Mouse (Mus musculus) embryonic facial prominence, embryonic 11.5 days (tissue): ENCODE measurements at regions not wholly inside any gene's neighbourhood (a gene's known extent, or its start where the extent isn't known, plus 50 kb on each side); places are given as distances from the start of the nearest gene placed in this dataset.

Experiments
- ATAC-seq: fragments of 200-750 bp; cut with Nextera tagmentation; replicated peaks from 2 replicates; pipeline ENCODE4 v1.8.0; 2017; ENCODE audit warnings: low read depth; ENCODE audit not compliant: insufficient number of reproducible peaks, low FRiP score, low TSS enrichment
- DNase-seq: peaks from one replicate; pipeline ENCODE4 v3.0.0-alpha.2; 2015; ENCODE audit warnings: low spot score
- H3K27ac ChIP-seq: fragments of 300-500 bp; sonication (generic); replicated peaks from 2 replicates; pipeline ENCODE4 v1.5.1; 2014; ENCODE audit warnings: mild to moderate bottlenecking, low read depth, low read length, control low read depth
- H3K27me3 ChIP-seq: fragments of 300-500 bp; sonication (generic); 2 replicates; pipeline ENCODE4 v1.6.1; 2014; ENCODE audit warnings: mild to moderate bottlenecking, low read length, moderate library complexity, mixed read lengths; ENCODE audit not compliant: control insufficient read depth, insufficient read depth
- H3K36me3 ChIP-seq: fragments of 300-500 bp; sonication (generic); replicated peaks from 2 replicates; pipeline ENCODE4 v1.6.1; 2014; ENCODE audit warnings: low read depth, mild to moderate bottlenecking, low read length, moderate library complexity, mixed read lengths; ENCODE audit not compliant: control insufficient read depth, insufficient read depth
- H3K4me1 ChIP-seq: fragments of 300-500 bp; sonication (generic); 2 replicates; pipeline ENCODE4 v1.6.1; 2014; ENCODE audit warnings: low read length, mixed read lengths; ENCODE audit not compliant: control insufficient read depth, insufficient read depth
- H3K4me2 ChIP-seq: fragments of 300-500 bp; sonication (generic); 2 replicates; pipeline ENCODE4 v1.6.1; 2014; ENCODE audit warnings: low read depth, mild to moderate bottlenecking, control low read depth, low read length, moderate library complexity
- H3K4me3 ChIP-seq: fragments of 300-500 bp; sonication (generic); 2 replicates; pipeline ENCODE4 v1.5.1; 2014; ENCODE audit warnings: low read depth, low read length, control low read depth
- H3K9ac ChIP-seq: fragments of 300-500 bp; sonication (generic); replicated peaks from 2 replicates; pipeline ENCODE4 v1.6.1; 2014; ENCODE audit warnings: mild to moderate bottlenecking, control low read depth, low read length
- H3K9me3 ChIP-seq: fragments of 300-500 bp; sonication (generic); replicated peaks from 2 replicates; pipeline ENCODE4 v1.6.1; 2016; ENCODE audit warnings: mild to moderate bottlenecking, low read length, inconsistent platforms, mixed read lengths; ENCODE audit not compliant: control insufficient read depth
- WGBS: fragments of 180-500 bp; shearing (Covaris S2); extraction: QIAGEN DNeasy Blood & Tissue Kit; methylation state at CpG from one replicate; pipeline ENCODE4 v1.1.7; 2014; 5-methylcytosine and 5-hydroxymethylcytosine counted together

GRCm38 (mm10) chr14:74219761-74220160 is 420.9 kb upstream of the Htr2a start:
- ATAC-seq = no peak
- 91% methylated on average over 3 of the region's 3 CpGs for WGBS

DNA sequence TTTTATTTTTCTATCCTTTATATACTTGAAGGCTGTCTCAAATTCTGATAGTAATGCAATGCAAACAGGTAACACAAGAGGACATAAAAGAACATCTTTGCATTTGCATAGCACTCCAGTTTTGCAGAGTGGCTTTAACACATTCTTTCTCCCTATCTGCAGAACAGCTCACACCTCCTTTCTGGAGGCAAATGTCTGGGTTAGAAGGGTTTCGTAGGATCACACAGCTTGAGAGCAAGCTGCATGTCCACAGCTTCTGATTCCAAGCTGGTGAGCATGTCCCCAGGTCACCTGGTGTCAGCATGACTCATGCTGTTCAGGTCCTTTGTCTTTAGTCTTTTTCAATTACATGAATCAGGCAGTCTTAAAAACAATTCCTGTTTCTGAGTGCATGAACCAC is 418.5 kb upstream of the Htr2a start:
- Histone ChIP-seq H3K4me3 (no peak overlapping the region), H3K36me3 (no peaks in the 10 kb centered on the region), H3K9me3 (no peaks in the 10 kb centered on the region), H3K4me2 (no peak overlapping the region), H3K27ac (no peak overlapping the region), H3K27me3 (no peaks in the 10 kb centered on the region), H3K4me1 (no peaks in the 10 kb centered on the region), H3K9ac (no peak overlapping the region)
- ATAC-seq = no peak
- DNase-seq = no peak
- WGBS = 60% methylated on average over 1 of the region's 1 CpGs

More at GRCm38 (mm10) chr14:74219761-74220160, 420.9 kb upstream of the Htr2a start:
- H3K9me3 ChIP-seq = no peaks in the 10 kb centered on the region
- no peak for DNase-seq
- H3K4me1 ChIP-seq = no peaks in the 10 kb centered on the region
- H3K27ac ChIP-seq = no peak overlapping the region
- no peaks in the 10 kb centered on the region for H3K36me3 ChIP-seq
- no peak overlapping the region for H3K4me3 ChIP-seq
- no peak overlapping the region for H3K9ac ChIP-seq
- H3K27me3 ChIP-seq = no peaks in the 10 kb centered on the region
- no peak overlapping the region for H3K4me2 ChIP-seq

GRCm38 (mm10) chr14:74229560-74230187 is 411.0 kb upstream of the Htr2a start:
- no peak for DNase-seq
- Histone ChIP-seq H3K27ac (no peak overlapping the region), H3K9ac (no peak overlapping the region), H3K4me1 (no peaks in the 10 kb centered on the region), H3K4me3 (no peak overlapping the region), H3K27me3 (no peaks in the 10 kb centered on the region), H3K36me3 (no peaks in the 10 kb centered on the region), H3K4me2 (no peak overlapping the region), H3K9me3 (no peaks in the 10 kb centered on the region)
- WGBS = 75% methylated on average over 5 of the region's 5 CpGs
- no peak for ATAC-seq

GRCm38 (mm10) chr14:74240212-74240611 is 400.4 kb upstream of the Htr2a start:
- no peak overlapping the region for H3K27ac ChIP-seq
- no peaks in the 10 kb centered on the region for H3K9me3 ChIP-seq
- ATAC-seq (no peak), DNase-seq (no peak)
- WGBS = 60% methylated on average over 2 of the region's 2 CpGs
- H3K4me2 ChIP-seq = no peak overlapping the region
- no peak overlapping the region for H3K9ac ChIP-seq
- H3K36me3 ChIP-seq = no peaks in the 10 kb centered on the region
- no peak overlapping the region for H3K4me3 ChIP-seq
- no peaks in the 10 kb centered on the region for H3K4me1 ChIP-seq
- H3K27me3 ChIP-seq = no peaks in the 10 kb centered on the region

DNA sequence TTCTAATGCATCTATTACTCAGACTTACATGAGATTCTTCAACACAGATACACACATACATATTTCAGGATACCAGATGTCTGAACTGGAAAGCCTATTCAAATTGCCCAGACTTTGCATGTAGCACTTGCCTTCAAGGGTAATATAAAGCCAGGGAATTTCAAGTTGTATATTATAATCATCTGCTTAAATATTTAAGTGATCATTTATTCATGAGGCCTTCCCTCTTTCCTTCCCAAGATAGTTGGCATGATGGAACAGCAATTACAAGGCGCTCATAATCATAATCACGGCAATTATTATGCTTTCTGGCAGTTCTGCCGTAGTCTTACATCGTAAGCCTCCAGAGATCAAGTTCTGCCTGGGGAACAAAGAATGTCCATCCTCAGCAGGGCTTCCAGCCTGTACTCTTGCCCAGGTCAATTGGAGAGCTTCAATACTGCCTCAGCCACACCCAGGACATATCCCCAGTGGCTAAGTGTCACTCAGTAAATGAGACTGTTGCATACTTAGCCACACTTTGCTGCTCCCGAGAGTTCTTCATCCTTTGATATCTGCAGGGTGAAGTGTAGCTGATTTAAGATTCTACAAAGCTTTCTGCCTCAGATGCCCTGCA is 391.3 kb upstream of the Htr2a start:
- ATAC-seq (no peak), DNase-seq (no peak)
- H3K9ac ChIP-seq = no peak overlapping the region
- H3K4me3 ChIP-seq = no peak overlapping the region
- H3K27ac ChIP-seq = no peak overlapping the region
- H3K4me2 ChIP-seq = no peak overlapping the region
- 84% methylated on average over 5 of the region's 5 CpGs for WGBS
- no peaks in the 10 kb centered on the region for H3K36me3 ChIP-seq
- H3K4me1 ChIP-seq = no peaks in the 10 kb centered on the region
- no peaks in the 10 kb centered on the region for H3K27me3 ChIP-seq
- no peaks in the 10 kb centered on the region for H3K9me3 ChIP-seq

DNA sequence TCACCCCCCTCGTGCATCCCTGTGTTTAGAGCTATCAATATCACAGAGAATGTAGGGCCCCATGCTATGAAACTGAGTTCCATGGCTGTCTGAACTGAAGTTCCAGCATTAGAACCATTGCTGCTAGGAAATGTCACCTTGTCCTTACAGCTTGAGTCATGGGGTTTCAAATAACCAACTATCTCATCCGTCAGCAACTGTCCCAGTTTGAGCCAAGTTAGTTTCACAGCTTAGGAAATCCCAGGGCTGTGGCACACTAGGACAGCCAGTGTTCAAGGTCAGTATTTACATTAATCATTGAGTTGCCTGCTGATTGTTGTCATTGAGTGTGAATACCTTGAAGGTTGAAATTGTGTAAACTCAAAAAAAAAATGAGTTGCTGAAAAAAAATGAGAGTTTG is 390.6 kb upstream of the Htr2a start:
- ATAC-seq = no peak
- Histone ChIP-seq H3K4me3 (no peak overlapping the region), H3K4me2 (no peak overlapping the region), H3K9ac (no peak overlapping the region), H3K27me3 (no peaks in the 10 kb centered on the region), H3K4me1 (no peaks in the 10 kb centered on the region), H3K36me3 (no peaks in the 10 kb centered on the region), H3K27ac (no peak overlapping the region), H3K9me3 (no peaks in the 10 kb centered on the region)
- DNase-seq = no peak
- WGBS = 74% methylated on average over 2 of the region's 2 CpGs

DNA sequence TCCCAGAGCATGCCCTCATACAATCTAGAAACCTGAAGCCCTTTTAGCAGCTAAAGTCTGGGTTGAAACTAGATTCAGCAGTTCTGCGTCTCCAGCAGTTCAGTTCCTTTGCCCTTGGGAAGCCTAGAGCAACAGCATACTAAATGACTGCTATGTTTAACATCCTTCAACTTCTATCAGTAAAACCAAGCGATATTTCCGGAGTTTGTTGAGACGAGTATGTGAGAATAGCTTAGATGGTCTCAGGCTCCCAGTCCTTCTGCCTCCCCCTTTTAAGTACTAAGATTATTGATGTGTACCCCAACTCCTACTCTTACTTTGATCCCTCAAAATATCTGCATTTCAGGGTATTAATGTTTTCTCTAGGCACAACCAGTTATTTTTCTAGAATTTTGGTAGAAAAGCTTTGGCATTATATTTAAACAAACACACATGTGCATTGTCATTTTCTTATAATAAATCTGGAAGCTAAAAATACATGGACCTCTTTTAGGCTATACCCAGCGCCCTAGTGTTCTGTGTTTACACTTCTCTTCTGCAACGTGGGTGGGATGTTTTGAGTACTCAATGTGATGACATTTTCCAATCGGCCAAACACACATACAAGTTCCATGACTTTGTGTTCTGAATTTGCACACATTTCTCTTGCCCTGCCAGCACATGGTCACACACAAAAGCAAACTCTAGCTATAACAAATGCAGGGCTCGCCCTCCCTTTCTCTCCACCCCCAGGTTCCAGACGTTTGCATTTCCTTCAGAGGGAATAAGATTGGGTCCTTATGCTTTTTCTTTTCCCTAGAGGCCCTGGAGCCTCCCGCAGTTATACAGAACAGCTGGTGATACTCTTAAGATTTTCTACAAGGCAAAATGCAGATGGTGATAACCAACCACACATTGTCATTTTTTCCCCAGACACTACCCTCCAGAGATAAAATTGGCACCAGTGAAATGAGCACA is 388.2 kb upstream of the Htr2a start:
- no peak for ATAC-seq
- no peak overlapping the region for H3K9ac ChIP-seq
- WGBS = 66% methylated on average over 10 of the region's 10 CpGs

GRCm38 (mm10) chr14:74255000-74255399 is 385.6 kb upstream of the Htr2a start:
- DNase-seq (no peak), ATAC-seq (no peak)
- Histone ChIP-seq H3K4me3 (no peak overlapping the region), H3K9ac (no peak overlapping the region), H3K27ac (no peak overlapping the region), H3K9me3 (no peaks in the 10 kb centered on the region), H3K4me2 (no peak overlapping the region), H3K27me3 (no peaks in the 10 kb centered on the region), H3K4me1 (no peaks in the 10 kb centered on the region), H3K36me3 (no peaks in the 10 kb centered on the region)

More for the DNA sequence above, 388.2 kb upstream of the Htr2a start:
- H3K36me3 ChIP-seq = no peaks in the 10 kb centered on the region
- no peaks in the 10 kb centered on the region for H3K27me3 ChIP-seq
- no peak overlapping the region for H3K4me2 ChIP-seq
- peak; percentile 6 for DNase-seq
- no peak overlapping the region for H3K4me3 ChIP-seq
- H3K4me1 ChIP-seq = no peaks in the 10 kb centered on the region
- H3K9me3 ChIP-seq = no peaks in the 10 kb centered on the region
- no peak overlapping the region for H3K27ac ChIP-seq
